Mouse (Mus musculus) lung, postnatal 0 days (tissue): Measurements from ENCODE around the gene Ncor2. TPM values are rescaled to one million over a fixed set of nuclear protein-coding genes. Genes with fewer than 3 reads are reported as not detected.
"Not testable (repeated sequence)": the region's sequence is repeated elsewhere in the genome, so short reads cannot be mapped to it uniquely, and the experiment has no call there.

ENCODE experiments used
- ATAC-seq: fragments of 200-750 bp; cut with Nextera tagmentation; 2 replicates; pipeline ENCODE4 v1.8.0; 2017; ENCODE audit warnings: moderate library complexity
- DNase-seq: peaks from one replicate; pipeline ENCODE4 v3.0.0-alpha.2; 2016; ENCODE audit warnings: low spot score
- H3K27ac ChIP-seq: fragments of 300-500 bp; sonication (generic); 2 replicates; pipeline ENCODE4 v1.5.1; 2014; ENCODE audit warnings: antibody characterized with exemption, mild to moderate bottlenecking, low read length, mixed read lengths
- H3K27me3 ChIP-seq: fragments of 300-500 bp; sonication (generic); replicated peaks from 2 replicates; pipeline ENCODE4 v1.6.1; 2014; ENCODE audit warnings: low read length, mixed read lengths; ENCODE audit not compliant: insufficient read depth
- H3K36me3 ChIP-seq: fragments of 300-500 bp; sonication (generic); 2 replicates; pipeline ENCODE4 v1.6.1; 2014; ENCODE audit warnings: low read length, mixed read lengths; ENCODE audit not compliant: insufficient read depth
- H3K4me1 ChIP-seq: fragments of 300-500 bp; sonication (generic); 2 replicates; pipeline ENCODE4 v1.6.1; 2014; ENCODE audit warnings: antibody characterized with exemption, low read depth, low read length, mixed read lengths; ENCODE audit not compliant: insufficient read depth
- H3K4me2 ChIP-seq: fragments of 300-500 bp; sonication (generic); replicated peaks from 2 replicates; pipeline ENCODE4 v1.6.1; 2014; ENCODE audit warnings: low read depth, mild to moderate bottlenecking, low read length, moderate library complexity, mixed read lengths
- H3K4me3 ChIP-seq: fragments of 300-500 bp; sonication (generic); 2 replicates; pipeline ENCODE4 v1.5.1; 2014; ENCODE audit warnings: low read depth, low read length
- H3K9ac ChIP-seq: fragments of 300-500 bp; sonication (generic); replicated peaks from 2 replicates; pipeline ENCODE4 v1.6.1; 2014; ENCODE audit warnings: low read depth, mild to moderate bottlenecking
- H3K9me3 ChIP-seq: fragments of 300-500 bp; sonication (generic); 2 replicates; pipeline ENCODE4 v1.6.1; 2016; ENCODE audit warnings: low read length, mixed read lengths
- CTCF ChIP-seq: IDR thresholded peaks from 2 replicates; pipeline ENCODE4 v1.5.1; 2016; ENCODE audit warnings: antibody characterized with exemption, mild to moderate bottlenecking
- EP300 ChIP-seq: IDR thresholded peaks from 2 replicates; pipeline ENCODE4 v1.6.1; 2016; ENCODE audit warnings: antibody characterized with exemption, mild to moderate bottlenecking, control low read depth
- WGBS: fragments of 180-500 bp; shearing (Covaris S2); extraction: QIAGEN DNeasy Blood & Tissue Kit; methylation state at CpG from one replicate; pipeline ENCODE4 v1.1.7; 2014; 5-methylcytosine and 5-hydroxymethylcytosine counted together
- polyA plus RNA-seq: library from polyadenylated mRNA; unstranded; fragments of >200 nt; fragmentation: Nextera tagmentation; extraction: Ambion mirVana; gene quantifications from 2 replicates; pipeline ENCODE4 v1.2.1, GENCODE M21; 2015

The Ncor2 gene
- polyA plus RNA-seq, 1 experiment from 2014 or later: 20.2 TPM

GRCm38 (mm10) chr5:125204199-125204815 is 25.3 kb upstream of the Ncor2 start:
- WGBS: 85% methylated on average over 11 of the region's 11 CpGs
- Histone ChIP-seq H3K9ac (no peak overlapping the region), H3K4me1 (no peaks in the 10 kb centered on the region), H3K9me3 (no peaks in the 10 kb centered on the region), H3K27me3 (no peaks in the 10 kb centered on the region), H3K36me3 (no peaks in the 10 kb centered on the region), H3K4me3 (no peak overlapping the region), H3K27ac (no peak overlapping the region), H3K4me2 (no peak overlapping the region)
- DNase-seq: no peak
- TF ChIP-seq EP300: no peak
- TF ChIP-seq CTCF: no peak
- ATAC-seq: no peak

GRCm38 (mm10) chr5:125203759-125204158 is 24.7 kb upstream of the Ncor2 start:
- ATAC-seq (peak; percentile 28; the same call in 1 of the 2 replicates), DNase-seq (peak; percentile 24)
- H3K4me3 ChIP-seq: no peak overlapping the region
- no peak overlapping the region for H3K9ac ChIP-seq
- TF ChIP-seq EP300: no peak
- no peak for TF ChIP-seq CTCF
- H3K36me3 ChIP-seq: no peaks in the 10 kb centered on the region
- no peaks in the 10 kb centered on the region for H3K27me3 ChIP-seq
- 42% methylated on average over 11 of the region's 11 CpGs for WGBS
- no peak overlapping the region for H3K4me2 ChIP-seq
- H3K9me3 ChIP-seq: no peaks in the 10 kb centered on the region
- H3K27ac ChIP-seq: no peak overlapping the region
- no peaks in the 10 kb centered on the region for H3K4me1 ChIP-seq

- H3K4me2 ChIP-seq: no peak overlapping the region
- WGBS: 17% methylated on average over 6 of the region's 7 CpGs
Measured at GRCm38 (mm10) chr5:125203099-125203498, 24.1 kb upstream of the Ncor2 start.

DNA sequence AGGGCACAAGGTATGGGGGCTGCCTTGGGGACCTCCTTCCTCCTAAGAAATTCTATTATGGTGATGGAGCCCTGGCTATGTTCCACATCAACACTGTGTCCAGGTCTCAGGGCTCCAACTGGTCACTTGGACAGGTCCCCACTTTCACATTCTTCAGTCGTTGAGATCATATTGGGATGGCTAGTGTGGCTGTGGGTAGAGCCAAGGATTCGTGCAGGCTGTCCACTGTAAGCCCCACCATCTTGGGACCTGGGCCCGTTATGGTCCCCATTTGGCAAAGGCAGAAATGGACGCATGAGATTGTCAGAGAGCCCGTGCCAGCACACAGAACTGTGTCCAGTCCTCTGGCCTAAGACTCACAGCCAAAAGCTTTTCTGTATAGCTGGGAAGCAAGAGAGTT is 23.1 kb upstream of the Ncor2 start:
- H3K9me3 ChIP-seq: no peaks in the 10 kb centered on the region
- DNase-seq (no peak), ATAC-seq (no peak)
- H3K4me2 ChIP-seq: no peak overlapping the region
- H3K27ac ChIP-seq: no peak overlapping the region
- H3K4me1 ChIP-seq: no peaks in the 10 kb centered on the region
- no peaks in the 10 kb centered on the region for H3K27me3 ChIP-seq
- WGBS: 79% methylated on average over 5 of the region's 5 CpGs
- no peak for TF ChIP-seq CTCF
- TF ChIP-seq EP300: no peak
- H3K9ac ChIP-seq: no peak overlapping the region
- no peaks in the 10 kb centered on the region for H3K36me3 ChIP-seq
- H3K4me3 ChIP-seq: no peak overlapping the region

More at GRCm38 (mm10) chr5:125203099-125203498, 24.1 kb upstream of the Ncor2 start:
- no peaks in the 10 kb centered on the region for H3K9me3 ChIP-seq
- H3K27ac ChIP-seq: no peak overlapping the region
- ATAC-seq (peak; percentile 35), DNase-seq (peak; percentile 42)
- H3K36me3 ChIP-seq: no peaks in the 10 kb centered on the region
- H3K9ac ChIP-seq: no peak overlapping the region
- H3K4me3 ChIP-seq: no peak overlapping the region
- H3K4me1 ChIP-seq: no peaks in the 10 kb centered on the region
- TF ChIP-seq EP300 (no peak), CTCF (no peak)
- no peaks in the 10 kb centered on the region for H3K27me3 ChIP-seq

DNA sequence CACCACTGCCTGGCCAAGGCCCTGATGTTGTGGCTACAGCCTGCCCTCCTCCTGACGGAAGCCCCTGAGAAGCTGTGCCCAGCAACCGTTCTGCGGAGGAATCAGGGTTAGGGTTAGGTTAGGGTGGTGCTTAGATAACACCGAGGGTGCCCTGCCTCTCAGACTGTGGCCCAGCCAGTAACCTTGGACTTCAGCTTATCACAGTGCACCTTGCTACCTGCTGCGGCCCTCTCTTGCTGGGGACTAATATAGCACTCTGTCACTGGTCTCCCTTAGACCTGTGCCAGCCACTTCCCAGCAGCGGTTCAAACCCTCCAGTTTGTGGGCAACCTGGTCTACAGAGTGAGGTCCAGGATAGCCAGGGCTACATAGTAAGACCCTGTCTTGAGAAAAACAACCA is 20.1 kb upstream of the Ncor2 start:
- TF ChIP-seq EP300: no peak
- TF ChIP-seq CTCF: no peak
- Histone ChIP-seq H3K27me3 (no peaks in the 10 kb centered on the region), H3K9ac (no peak overlapping the region), H3K36me3 (no peaks in the 10 kb centered on the region), H3K4me1 (no peaks in the 10 kb centered on the region), H3K27ac (no peak overlapping the region), H3K4me2 (no peak overlapping the region), H3K9me3 (no peaks in the 10 kb centered on the region), H3K4me3 (no peak overlapping the region)
- WGBS: 91% methylated on average over 6 of the region's 6 CpGs
- ATAC-seq (no peak), DNase-seq (no peak)

DNA sequence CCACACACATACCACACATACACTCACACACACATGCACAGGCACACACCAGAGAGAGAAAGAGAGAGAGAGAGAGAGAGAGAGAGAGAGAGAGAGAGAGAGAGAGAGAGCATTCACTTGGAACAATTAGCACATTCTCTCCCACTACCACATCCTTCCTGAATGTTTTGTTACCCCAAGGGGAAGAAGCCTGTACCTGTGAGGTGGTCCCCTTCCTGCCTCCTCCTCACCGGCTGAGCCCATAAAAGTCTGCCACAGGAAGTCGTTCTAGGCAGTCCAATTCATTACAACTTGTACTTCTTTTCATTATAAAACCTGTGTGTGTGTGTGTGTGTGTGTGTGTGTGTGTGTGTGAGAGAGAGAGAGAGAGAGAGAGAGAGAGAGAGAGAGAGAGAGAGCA is 18.3 kb upstream of the Ncor2 start:
- H3K27me3 ChIP-seq, H3K27ac ChIP-seq, H3K4me1 ChIP-seq, H3K4me2 ChIP-seq, DNase-seq, H3K36me3 ChIP-seq, H3K9ac ChIP-seq, H3K4me3 ChIP-seq, ATAC-seq, H3K9me3 ChIP-seq: not testable (repeated sequence)
- 38% methylated on average over 2 of the region's 2 CpGs for WGBS

DNA sequence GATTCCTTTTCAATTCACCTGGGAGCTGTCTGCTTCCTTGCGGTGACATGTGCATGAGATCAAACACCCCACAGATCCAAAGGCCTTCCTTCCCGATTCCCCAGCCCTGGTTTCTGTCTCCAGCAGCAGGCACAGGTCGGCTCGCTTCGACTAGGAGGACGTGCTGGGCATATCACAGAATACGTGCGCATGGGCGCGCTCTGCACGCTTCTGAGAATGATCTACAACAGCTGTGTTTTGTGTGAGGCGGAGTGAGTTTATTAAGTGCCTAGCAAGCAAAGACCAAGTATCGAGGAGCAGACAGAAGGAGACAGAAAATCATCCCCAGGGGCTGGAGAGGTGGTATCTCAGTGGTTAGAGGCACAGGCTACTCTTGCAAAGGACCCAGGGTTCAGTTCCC is 17.0 kb upstream of the Ncor2 start:
- H3K4me3 ChIP-seq: no peak overlapping the region
- no peak overlapping the region for H3K9ac ChIP-seq
- H3K9me3 ChIP-seq: no peaks in the 10 kb centered on the region
- H3K27ac ChIP-seq: no peak overlapping the region
- TF ChIP-seq CTCF (no peak), EP300 (no peak)
- 59% methylated on average over 13 of the region's 13 CpGs for WGBS
- DNase-seq (no peak), ATAC-seq (no peak)
- no peaks in the 10 kb centered on the region for H3K4me1 ChIP-seq
- no peak overlapping the region for H3K4me2 ChIP-seq
- H3K27me3 ChIP-seq: no peaks in the 10 kb centered on the region
- no peaks in the 10 kb centered on the region for H3K36me3 ChIP-seq
